Mouse (Mus musculus) brain, embryonic 14.5 days (tissue): ENCODE data around the gene Prlr.

Experiments used
- CTCF ChIP-seq: fragments of 200-500 bp; IDR thresholded peaks from 2 replicates; pipeline ENCODE4 v1.5.1; 2012; ENCODE audit warnings: inconsistent platforms, mild to moderate bottlenecking, moderate library complexity, borderline replicate concordance; ENCODE audit not compliant: insufficient read depth, insufficient read length; ENCODE audit errors: extremely low read depth
- POLR2A ChIP-seq: fragments of 200-500 bp; IDR thresholded peaks from 2 replicates; pipeline ENCODE4 v1.6.1; 2012; ENCODE audit warnings: mild to moderate bottlenecking, inconsistent platforms, borderline replicate concordance; ENCODE audit not compliant: poor library complexity, insufficient read depth, insufficient read length, severe bottlenecking; ENCODE audit errors: extremely low read depth

DNA sequence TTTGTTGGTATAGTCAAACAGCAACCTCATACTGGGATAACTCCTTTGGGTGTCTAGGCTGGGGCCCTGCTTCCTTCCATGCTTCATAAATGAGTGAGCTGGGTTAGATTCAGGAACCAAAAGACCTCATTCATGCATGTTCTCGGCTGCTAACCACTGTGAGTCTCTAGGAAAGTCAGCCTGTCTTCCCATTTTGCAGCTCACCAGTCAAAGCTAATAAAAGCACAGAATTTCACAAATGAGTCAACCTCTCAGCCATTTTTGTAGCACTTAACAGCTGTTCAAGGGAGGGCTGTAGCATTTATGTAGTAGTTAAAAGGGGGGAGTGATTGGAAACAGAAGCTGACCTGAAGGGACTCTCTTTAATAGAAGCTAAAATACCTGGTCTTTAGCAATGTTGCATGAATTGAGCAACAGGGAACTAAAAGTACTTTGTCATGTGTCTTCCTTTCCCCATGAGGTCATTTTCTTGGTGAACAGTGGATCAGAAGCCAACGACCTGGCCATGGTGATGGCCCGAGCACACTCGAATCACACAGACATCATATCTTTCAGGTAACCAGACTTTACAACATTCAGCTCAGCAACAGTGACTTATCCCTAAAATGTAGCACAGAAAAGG is 201.4 kb downstream of the Prlr start:
- TF ChIP-seq CTCF (no peak), POLR2A (no peak)
